Mouse (Mus musculus): ENCODE measurements around the gene Gigyf2.

- TF ChIP-seq E2F4 (IDR thresholded peaks at IDR 0.05; ENCODE audit: borderline replicate concordance, low read depth, low read length), result no peak
- no peak for TF ChIP-seq CTCF (IDR thresholded peaks at IDR 0.05 in 2 of 3, conservative IDR thresholded peaks at IDR 0.05 in 1 of 3; ENCODE audit: control insufficient read depth in 1 of 3, insufficient read depth in 1 of 3, low read depth in 2 of 3, low read length in 3 of 3, poor library complexity in 1 of 3, severe bottlenecking in 1 of 3)
- no peak for TF ChIP-seq MYC (IDR thresholded peaks at IDR 0.05; ENCODE audit: low read depth, low read length)
- TF ChIP-seq ETS1 (IDR thresholded peaks at IDR 0.05; ENCODE audit: low read depth, low read length), result no peak
Observed at GRCm38 (mm10) chr1:87396923-87397586, 70.3 kb downstream of the Gigyf2 start.

All from MEL (cell line).